Mouse (Mus musculus) myocyte (in vitro differentiated cells): ENCODE data around the gene Tada3.

Experiments
- E2F4 ChIP-seq: IDR thresholded peaks from one replicate; pipeline ENCODE4 v1.6.1; 2011; ENCODE audit warnings: mild to moderate bottlenecking, control low read depth, moderate library complexity; ENCODE audit not compliant: insufficient read depth
- MYOD1 ChIP-seq, 3 experiments: IDR thresholded peaks; one replicate each; pipeline ENCODE4 v1.6.1; 2011; ENCODE audit warnings: control low read depth in 2 of 3, low read depth in 2 of 3, mild to moderate bottlenecking in 2 of 3, moderate library complexity in 1 of 3; ENCODE audit not compliant: insufficient read length in 2 of 3, control insufficient read depth in 1 of 3
- POLR2A ChIP-seq: IDR thresholded peaks from one replicate; pipeline ENCODE4 v1.6.1; 2011; ENCODE audit warnings: low read depth, mild to moderate bottlenecking, control low read depth, moderate library complexity; ENCODE audit not compliant: insufficient read length
- POLR2AphosphoS2 ChIP-seq: IDR thresholded peaks from one replicate; pipeline ENCODE4 v1.6.1; 2011; ENCODE audit warnings: low read depth, control low read depth; ENCODE audit not compliant: insufficient read length
- REST ChIP-seq: IDR thresholded peaks from one replicate; pipeline ENCODE4 v1.6.1; 2011; ENCODE audit warnings: mild to moderate bottlenecking, control low read depth, moderate library complexity; ENCODE audit not compliant: insufficient read depth, insufficient read length
- SRF ChIP-seq: IDR thresholded peaks from one replicate; pipeline ENCODE4 v1.6.1; 2011; ENCODE audit warnings: low read depth; ENCODE audit not compliant: control insufficient read depth, insufficient read length
- USF1 ChIP-seq: IDR thresholded peaks from one replicate; pipeline ENCODE4 v1.6.1; 2011; ENCODE audit warnings: low read depth, mild to moderate bottlenecking, control low read depth, moderate library complexity

- TF ChIP-seq E2F4 (no peak), POLR2A (no peak), POLR2AphosphoS2 (no peak), REST (no peak), USF1 (peak; percentile 47), SRF (no peak), MYOD1 (IDR thresholded peaks at IDR 0.05; ENCODE audit: control insufficient read depth in 1 of 3, insufficient read length in 2 of 3, low read depth in 2 of 3) (no peak)
These were observed 33.4 kb downstream of the Tada3 start for GRCm38 (mm10) chr6:113344321-113344720.
